Mouse (Mus musculus) CH12.LX (cell line): ENCODE measurements around the gene Mum1.

Experiments used
- CHD2 ChIP-seq: IDR thresholded peaks from 2 replicates; pipeline ENCODE4 v1.6.1; 2011; ENCODE audit warnings: low read length, improper control_type of control experiment
- CTCF ChIP-seq, 2 experiments: IDR thresholded peaks in 1 of 2; conservative IDR thresholded peaks in 1 of 2; 2 replicates each; pipeline ENCODE4 v1.5.1; 2011 to 2012; ENCODE audit warnings: low read depth in 2 of 2, low read length in 2 of 2, improper control_type of control experiment in 1 of 2, inconsistent platforms in 1 of 2, mild to moderate bottlenecking in 1 of 2, moderate library complexity in 1 of 2
- MAFK ChIP-seq: IDR thresholded peaks from 2 replicates; pipeline ENCODE4 v1.6.1; 2011; ENCODE audit warnings: low read length, improper control_type of control experiment; ENCODE audit not compliant: insufficient replicate concordance
- MAX ChIP-seq: IDR thresholded peaks from 2 replicates; pipeline ENCODE4 v1.6.1; 2011; ENCODE audit warnings: low read length, improper control_type of control experiment
- USF2 ChIP-seq: conservative IDR thresholded peaks from 2 replicates; pipeline ENCODE4 v1.6.1; 2011; ENCODE audit warnings: low read depth, low read length, improper control_type of control experiment
- ZKSCAN1 ChIP-seq: IDR thresholded peaks from 2 replicates; pipeline ENCODE4 v1.6.1; 2012; ENCODE audit warnings: low read depth, inconsistent platforms, low read length, improper control_type of control experiment, borderline replicate concordance
- ZNF384 ChIP-seq: IDR thresholded peaks from 2 replicates; pipeline ENCODE4 v1.6.1; 2012; ENCODE audit warnings: low read depth, low read length, improper control_type of control experiment, inconsistent platforms

DNA sequence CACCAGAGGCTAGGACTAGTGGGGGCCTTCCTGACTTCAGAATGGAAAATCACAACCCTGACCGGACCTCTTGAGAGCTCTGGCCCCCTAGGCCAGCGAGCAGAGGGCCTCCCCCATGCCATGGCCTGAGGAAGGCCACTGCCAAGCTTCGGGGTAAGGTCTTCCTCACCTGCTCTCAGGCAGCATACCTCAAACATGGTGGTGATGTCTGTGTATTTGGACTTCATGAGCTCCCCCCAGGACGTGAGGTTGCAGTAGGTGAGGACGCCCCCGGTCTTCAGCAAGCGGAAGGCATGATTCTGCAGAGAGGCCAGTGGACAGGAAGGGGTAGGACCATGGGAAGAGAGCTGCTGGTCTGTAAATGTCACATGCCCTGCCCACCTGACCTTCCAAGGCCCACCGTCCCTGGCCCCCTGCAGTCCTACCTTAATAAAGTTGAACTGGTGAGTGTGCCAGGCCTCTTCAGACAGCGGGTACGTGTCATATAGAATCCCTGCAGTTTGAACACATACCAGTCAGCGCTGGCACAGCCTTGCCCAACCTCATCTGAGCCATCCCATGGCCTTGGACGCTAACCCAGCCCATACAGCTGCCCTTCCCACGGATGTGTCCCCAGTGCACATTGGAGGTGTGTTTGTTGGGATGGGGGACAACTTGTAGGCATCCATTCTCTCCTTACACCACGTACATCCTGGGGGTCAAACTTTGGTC lies 32.7 kb downstream of the Mum1 start:
- TF ChIP-seq ZNF384 (no peak), CTCF (conservative IDR thresholded peaks at IDR 0.05 in 1 of 2, IDR thresholded peaks at IDR 0.05 in 1 of 2; ENCODE audit: low read depth in 2 of 2, low read length in 2 of 2) (no peak), USF2 (no peak), ZKSCAN1 (no peak), CHD2 (no peak), MAX (no peak), MAFK (no peak)
